Mouse (Mus musculus) midbrain, embryonic 10.5 days (tissue): Measurements from ENCODE around the gene Mmadhc. TPM values are rescaled to one million over a fixed set of nuclear protein-coding genes. Genes with fewer than 3 reads are reported as not detected.

Experiments used
- DNase-seq: peaks from one replicate; pipeline ENCODE4 v3.0.0-alpha.2; 2017; ENCODE audit warnings: low spot score
- H3K27ac ChIP-seq: fragments of 300-500 bp; sonication (generic); replicated peaks from 2 replicates; pipeline ENCODE4 v1.5.1; 2016; ENCODE audit warnings: mild to moderate bottlenecking
- H3K27me3 ChIP-seq: fragments of 300-500 bp; sonication (generic); 2 replicates; pipeline ENCODE4 v1.6.1; 2016; ENCODE audit warnings: low read depth, mild to moderate bottlenecking; ENCODE audit not compliant: poor library complexity, severe bottlenecking
- H3K36me3 ChIP-seq: fragments of 300-500 bp; sonication (generic); 2 replicates; pipeline ENCODE4 v1.6.1; 2016; ENCODE audit warnings: mild to moderate bottlenecking, moderate library complexity
- H3K4me1 ChIP-seq: fragments of 300-500 bp; sonication (generic); 2 replicates; pipeline ENCODE4 v1.6.1; 2016
- H3K4me3 ChIP-seq: fragments of 300-500 bp; sonication (generic); 2 replicates; pipeline ENCODE4 v1.5.1; 2016; ENCODE audit warnings: mild to moderate bottlenecking, moderate library complexity
- H3K9me3 ChIP-seq: fragments of 300-500 bp; sonication (generic); replicated peaks from 2 replicates; pipeline ENCODE4 v1.6.1; 2016; ENCODE audit warnings: mild to moderate bottlenecking
- WGBS: fragments of 180-500 bp; shearing (Covaris S2); methylation state at CpG from one replicate; pipeline ENCODE4 v1.1.7; 2016; 5-methylcytosine and 5-hydroxymethylcytosine counted together
- polyA plus RNA-seq: library from polyadenylated mRNA; unstranded; fragments of >200 nt; fragmentation: Nextera tagmentation; extraction: Ambion mirVana; gene quantifications from 2 replicates; pipeline ENCODE4 v1.2.1, GENCODE M21; 2016

The Mmadhc gene
- polyA plus RNA-seq, 1 experiment from 2014 or later = 166 TPM

- Histone ChIP-seq H3K36me3 (no peaks in the 10 kb centered on the region), H3K4me1 (no peaks in the 10 kb centered on the region), H3K27me3 (no peaks in the 10 kb centered on the region), H3K9me3 (peaks cover 1% of the 10 kb centered on the region; the same call in 1 of the 2 replicates), H3K4me3 (no peak overlapping the region), H3K27ac (no peak overlapping the region)
- WGBS = 82% methylated on average over 8 of the region's 8 CpGs
- DNase-seq = no peak
Observed at GRCm38 (mm10) chr2:50233491-50233890, 63.1 kb downstream of the Mmadhc start.

Other genes starting within 250 kb of the Mmadhc start
- gene Lypd6, start 230.4 kb downstream of the Mmadhc start, polyA plus RNA-seq = 4.3 and 5.2 TPM in 2 replicates